Mouse (Mus musculus) CD8-positive naive resting alpha-beta T cell, adult 2 months (primary cell): ENCODE data around the gene Ngef.
A peak's percentile ranks its signal among the peaks of the same experiment; 100 is the strongest.
"Not testable (repeated sequence)": the region's sequence is repeated elsewhere in the genome, so short reads cannot be mapped to it uniquely, and the experiment has no call there.

Source experiments
- DNase-seq, 2 experiments: peaks; one replicate each; pipeline ENCODE4 v3.0.0; 2022; ENCODE audit warnings: low read depth in 2 of 2, low spot score in 2 of 2

Gene Ngef

DNA sequence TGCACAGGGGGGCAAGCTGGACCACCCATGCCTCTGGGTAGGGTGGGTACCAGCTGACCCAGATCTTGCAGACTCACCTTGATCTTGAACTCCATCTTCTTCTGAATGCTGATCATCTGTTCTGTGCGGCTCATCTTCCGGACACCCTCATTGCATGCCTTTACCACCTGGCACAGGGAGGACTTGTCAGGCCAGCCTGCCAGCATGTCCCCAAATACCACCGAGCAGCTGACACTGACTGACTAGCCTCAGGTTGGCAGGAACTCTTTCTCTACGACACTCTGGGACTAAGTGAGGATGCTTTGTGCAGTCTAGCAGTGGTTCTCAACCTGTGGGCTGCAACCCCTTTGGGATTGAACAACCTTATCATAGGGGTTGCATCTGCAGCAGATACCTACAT lies 91.1 kb downstream of the Ngef start:
- no peak for DNase-seq

DNA sequence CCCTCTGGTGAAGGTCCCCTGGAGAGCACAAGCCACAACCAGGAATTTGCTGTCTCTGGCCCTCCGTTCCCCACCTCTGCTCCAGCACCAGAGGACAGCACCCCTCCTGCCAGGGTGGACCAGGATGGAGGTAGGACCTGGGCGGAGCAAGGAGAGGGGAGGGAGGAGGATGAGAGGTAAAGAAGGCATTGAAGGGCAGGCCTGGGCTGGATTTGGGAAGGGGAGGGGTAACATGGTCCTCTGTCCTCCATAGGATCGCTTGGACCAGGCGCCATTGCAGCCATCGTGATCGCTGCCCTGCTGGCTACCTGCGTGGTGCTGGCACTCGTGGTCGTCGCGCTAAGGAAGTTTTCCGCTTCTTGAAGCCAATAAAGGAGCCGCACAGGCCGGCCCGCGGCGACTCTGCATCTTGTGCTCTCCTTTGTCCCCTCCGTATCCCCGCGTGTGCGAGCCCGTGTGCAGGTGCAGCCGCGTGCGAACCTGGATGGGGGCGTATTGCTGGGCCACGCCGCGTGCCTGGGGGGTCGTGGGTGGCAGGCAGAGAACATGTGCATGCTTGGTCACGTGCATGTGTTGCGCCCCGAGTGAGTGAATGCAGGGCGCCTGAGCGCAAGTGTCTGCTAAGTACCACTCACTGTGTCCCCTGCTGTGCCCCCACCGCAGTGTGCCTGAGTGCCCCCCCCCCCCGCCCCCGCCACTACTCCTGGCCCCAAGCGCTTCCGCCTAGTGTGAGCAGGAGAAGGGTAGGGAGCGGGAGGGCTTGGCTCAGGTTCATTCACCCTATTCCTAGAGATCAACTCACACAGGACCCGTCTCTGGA lies 98.4 kb downstream of the Ngef start:
- DNase-seq: no peak

GRCm38 (mm10) chr1:87472576-87472975 lies 101.1 kb downstream of the Ngef start:
- no peak for DNase-seq

DNA sequence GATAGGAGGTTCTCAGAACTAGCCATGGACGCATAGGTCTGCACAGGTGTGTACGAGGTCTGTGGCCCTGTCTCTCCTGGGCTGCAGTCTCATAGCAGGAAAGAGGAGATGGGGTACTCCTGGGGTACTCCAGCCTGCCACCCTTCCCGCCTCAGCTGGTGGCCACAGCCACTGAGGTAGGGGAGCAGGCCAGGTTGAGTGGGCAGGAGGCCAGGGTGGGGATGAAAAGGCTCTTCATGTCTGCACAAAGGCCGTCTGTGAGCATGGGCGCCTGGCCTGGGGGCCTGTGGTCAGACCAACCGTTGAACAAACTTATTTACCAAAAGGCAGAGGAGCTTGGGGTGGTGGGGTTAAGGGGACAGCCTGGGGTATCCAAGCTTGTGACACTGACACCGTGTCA lies 101.8 kb downstream of the Ngef start:
- no peak for DNase-seq

DNA sequence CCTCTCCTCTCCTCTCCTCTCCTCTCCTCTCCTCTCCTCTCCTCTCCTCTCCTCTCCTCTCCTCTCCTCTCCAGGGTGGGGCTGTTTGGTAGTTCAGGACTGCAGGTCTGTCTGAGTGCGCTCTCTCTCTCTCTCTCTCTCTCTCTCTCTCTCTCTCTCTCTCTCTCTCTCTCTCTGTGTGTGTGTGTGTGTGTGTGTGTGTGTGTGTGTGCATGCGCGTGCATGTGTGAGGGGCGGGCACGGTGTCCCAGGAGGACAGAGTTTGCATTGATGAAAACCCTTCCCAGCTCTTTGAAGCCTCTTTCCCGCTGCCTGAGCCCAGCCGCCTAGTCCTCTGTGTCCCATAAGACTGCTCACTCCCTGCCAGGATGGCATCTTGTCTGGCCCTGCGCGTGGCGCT lies 103.7 kb downstream of the Ngef start, which contains the start of gene Snorc:
TSS of gene Snorc (plus strand) at position 301 of the 400 bp plus-strand sequence.
- DNase-seq: not testable (repeated sequence)

DNA sequence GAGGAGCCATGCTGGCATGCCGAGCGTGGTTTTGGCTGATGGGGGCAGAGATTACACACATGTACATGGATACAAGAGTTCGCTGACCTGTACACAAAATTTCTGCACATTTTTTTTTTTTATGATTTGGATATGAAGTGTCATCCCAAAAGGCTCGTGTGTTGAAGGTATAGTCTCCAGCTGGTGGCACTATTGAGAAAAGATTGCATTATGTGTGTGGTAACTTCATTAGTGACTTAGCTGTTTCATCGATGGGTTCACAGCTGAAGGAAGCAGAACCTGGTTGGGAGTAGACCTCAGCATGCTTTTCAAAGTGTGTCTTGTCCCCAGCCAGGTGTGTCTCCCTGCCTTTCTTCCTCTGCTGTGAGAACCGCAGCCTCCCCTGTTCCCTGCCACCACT lies 105.3 kb downstream of the Ngef start:
- no peak for DNase-seq

- no peak for DNase-seq
Measured at GRCm38 (mm10) chr1:87467469-87467868, 106.2 kb downstream of the Ngef start.

DNA sequence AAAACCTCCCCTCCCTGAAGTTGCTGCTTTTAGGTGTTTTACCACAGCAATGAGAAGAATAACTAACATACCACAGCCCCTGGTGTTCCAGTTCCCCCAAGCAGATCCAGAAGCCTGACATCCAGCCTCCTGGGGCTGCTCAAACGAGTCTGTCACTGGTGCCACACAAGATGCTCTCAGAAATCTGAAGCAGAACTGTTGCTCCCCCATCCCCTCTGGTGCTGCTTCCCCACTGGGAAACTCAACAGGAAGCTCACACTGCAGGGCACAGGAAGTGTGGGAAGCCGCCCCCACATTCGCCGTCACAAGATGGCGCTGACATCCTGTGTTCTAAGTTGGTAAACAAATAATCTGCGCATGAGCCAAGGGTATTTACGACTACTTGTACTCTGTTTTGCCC lies 113.8 kb downstream of the Ngef start:
- not testable (repeated sequence) for DNase-seq

DNA sequence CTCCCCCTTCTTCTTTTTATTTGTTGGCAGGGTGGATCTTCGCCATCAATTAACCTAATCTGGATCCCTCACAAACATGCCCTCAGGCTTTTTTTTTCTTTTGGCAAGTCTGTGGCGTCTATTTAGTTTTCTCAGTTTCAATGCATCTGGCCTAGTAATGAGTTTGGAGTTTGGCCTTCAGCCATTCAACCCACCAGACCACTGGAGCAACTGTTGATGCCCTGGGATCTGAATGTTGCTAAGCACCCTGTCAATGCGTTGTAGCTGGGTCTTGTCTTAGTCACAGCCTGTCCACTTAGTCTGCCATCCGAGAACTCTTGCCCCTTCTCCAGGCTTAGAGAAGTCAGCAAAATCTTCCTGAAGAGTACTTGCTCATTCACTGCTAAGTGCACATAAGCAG lies 115.6 kb downstream of the Ngef start:
- DNase-seq: no peak

DNA sequence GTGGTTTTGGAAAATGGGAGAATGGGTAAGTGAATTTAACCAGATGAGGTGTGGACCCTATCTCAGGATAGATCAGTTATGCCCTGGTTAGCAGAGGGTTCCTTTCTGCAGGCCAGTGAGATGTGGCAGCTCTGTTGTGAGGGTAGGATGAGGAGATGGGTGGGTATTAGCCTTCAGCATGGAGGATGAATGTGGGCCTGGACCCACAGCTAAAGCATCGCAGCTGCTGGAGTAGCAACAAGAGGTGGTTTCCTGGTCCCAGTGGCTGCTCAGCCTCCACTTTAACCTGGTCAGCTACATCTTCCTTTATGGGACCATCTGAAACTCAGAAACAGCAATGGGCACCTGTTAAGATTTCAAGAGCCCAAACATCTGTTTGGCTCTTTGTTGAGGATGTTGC lies 117.2 kb downstream of the Ngef start:
- DNase-seq: no peak

DNA sequence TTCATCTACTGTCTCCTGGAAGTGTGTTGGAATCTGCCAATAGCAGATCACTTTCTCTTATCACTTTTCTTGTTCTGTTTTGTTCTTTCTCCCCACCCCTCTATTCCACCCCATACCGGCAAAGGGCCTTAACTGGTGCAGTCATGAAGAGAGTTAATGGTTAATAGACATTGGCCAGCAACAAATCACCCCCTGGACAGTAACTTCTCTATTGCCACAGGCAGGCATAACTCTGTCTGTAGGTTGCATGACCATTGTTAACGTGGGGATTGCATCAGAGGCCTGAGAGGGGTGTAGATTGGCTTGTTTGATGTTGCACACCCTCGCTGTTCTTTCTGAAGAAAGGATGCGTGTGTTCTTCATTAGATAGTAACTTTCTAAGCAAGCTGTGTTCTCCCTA lies 124.2 kb downstream of the Ngef start:
- DNase-seq: no peak

DNA sequence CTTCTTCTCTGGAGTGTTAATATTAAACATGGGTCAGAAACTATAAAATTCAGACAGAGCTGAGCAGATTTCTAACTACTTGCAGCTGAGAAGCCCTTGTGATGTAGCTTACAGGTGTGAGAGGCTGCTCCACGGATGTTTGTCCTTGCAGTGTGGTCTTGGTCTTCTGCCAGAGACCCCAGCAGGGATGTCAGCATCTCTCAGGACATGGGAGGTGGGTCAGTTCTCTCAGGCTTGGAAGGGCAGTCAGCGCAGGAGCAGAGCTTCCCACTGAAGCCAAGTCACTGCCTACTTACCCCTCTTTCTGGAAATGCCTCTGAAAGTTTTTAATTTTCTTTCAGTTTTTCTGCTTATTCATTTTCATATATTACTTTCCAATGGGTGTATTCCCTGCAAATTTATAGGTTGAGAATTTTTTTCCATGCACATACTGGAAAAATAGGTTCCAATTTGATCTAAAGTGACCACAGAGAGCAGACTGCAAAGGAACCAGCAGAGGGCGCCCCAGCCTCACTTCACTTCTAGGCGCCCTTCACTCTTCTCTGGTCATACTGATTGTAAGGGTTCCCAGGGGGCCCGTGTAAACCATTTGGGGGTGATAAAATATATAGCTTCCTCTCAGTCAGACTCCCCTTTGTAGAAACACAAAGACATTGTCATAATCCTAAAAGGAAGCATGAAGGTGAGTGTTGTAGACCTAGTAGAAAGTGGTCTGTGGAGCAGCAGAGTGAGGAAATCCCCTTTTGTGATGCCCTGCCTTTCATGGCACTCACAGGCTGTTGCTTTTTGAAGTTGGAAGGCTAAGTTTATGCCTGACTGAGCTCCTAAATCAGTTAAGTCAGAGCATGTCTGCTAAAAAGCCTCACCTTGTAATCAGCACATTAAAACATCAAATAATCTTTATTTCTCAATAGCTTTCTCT lies 126.2 kb downstream of the Ngef start:
- DNase-seq: peak; percentile 20 to 42

- no peak for DNase-seq
Measured at GRCm38 (mm10) chr1:87436583-87436982, 137.1 kb downstream of the Ngef start.

GRCm38 (mm10) chr1:87435125-87435524 lies 138.5 kb downstream of the Ngef start:
- no peak for DNase-seq
